Mouse (Mus musculus) heart, embryonic 12.5 days (tissue): Measurements from ENCODE around the gene Dhx8. TPM values are rescaled to one million over a fixed set of nuclear protein-coding genes. Genes with fewer than 3 reads are reported as not detected.

Source experiments
- ATAC-seq: fragments of 200-750 bp; cut with Nextera tagmentation; 2 replicates; pipeline ENCODE4 v1.8.0; 2017; ENCODE audit warnings: moderate TSS enrichment, moderate library complexity; ENCODE audit not compliant: insufficient number of reproducible peaks, low FRiP score
- H3K27ac ChIP-seq: fragments of 300-500 bp; sonication (generic); 2 replicates; pipeline ENCODE4 v1.5.1; 2016; ENCODE audit warnings: mild to moderate bottlenecking, moderate library complexity; ENCODE audit not compliant: poor library complexity, severe bottlenecking
- H3K27me3 ChIP-seq: fragments of 300-500 bp; sonication (generic); replicated peaks from 2 replicates; pipeline ENCODE4 v1.6.1; 2016; ENCODE audit warnings: mild to moderate bottlenecking, moderate library complexity
- H3K36me3 ChIP-seq: fragments of 300-500 bp; sonication (generic); 2 replicates; pipeline ENCODE4 v1.6.1; 2016; ENCODE audit warnings: mild to moderate bottlenecking, moderate library complexity
- H3K4me1 ChIP-seq: fragments of 300-500 bp; sonication (generic); replicated peaks from 2 replicates; pipeline ENCODE4 v1.6.1; 2016; ENCODE audit warnings: mild to moderate bottlenecking
- H3K4me2 ChIP-seq: fragments of 300-500 bp; sonication (generic); 2 replicates; pipeline ENCODE4 v1.6.1; 2016; ENCODE audit warnings: mild to moderate bottlenecking, moderate library complexity
- H3K4me3 ChIP-seq: fragments of 300-500 bp; sonication (generic); 2 replicates; pipeline ENCODE4 v1.5.1; 2016; ENCODE audit warnings: mild to moderate bottlenecking
- H3K9ac ChIP-seq: fragments of 300-500 bp; sonication (generic); 2 replicates; pipeline ENCODE4 v1.6.1; 2016; ENCODE audit warnings: mild to moderate bottlenecking, moderate library complexity
- H3K9me3 ChIP-seq: fragments of 300-500 bp; sonication (generic); replicated peaks from 2 replicates; pipeline ENCODE4 v1.6.1; 2016; ENCODE audit warnings: mild to moderate bottlenecking, moderate library complexity
- WGBS: fragments of 180-500 bp; shearing (Covaris S2); methylation state at CpG from one replicate; pipeline ENCODE4 v1.1.7; 2016; 5-methylcytosine and 5-hydroxymethylcytosine counted together
- polyA plus RNA-seq: library from polyadenylated mRNA; unstranded; fragments of >200 nt; fragmentation: Nextera tagmentation; extraction: Ambion mirVana; gene quantifications from 2 replicates; pipeline ENCODE4 v1.2.1, GENCODE M21; 2016

Dhx8 gene
- polyA plus RNA-seq, 1 experiment from 2014 or later: 25.8 TPM

GRCm38 (mm10) chr11:101805113-101805704 is 72.5 kb downstream of the Dhx8 start:
- Histone ChIP-seq H3K4me2 (no peak overlapping the region), H3K9me3 (no peaks in the 10 kb centered on the region), H3K36me3 (no peaks in the 10 kb centered on the region), H3K9ac (no peak overlapping the region), H3K4me3 (no peak overlapping the region), H3K27ac (no peak overlapping the region), H3K27me3 (peaks cover 15% of the 10 kb centered on the region; the same call in 1 of the 2 replicates), H3K4me1 (peaks cover 8% of the 10 kb centered on the region)
- ATAC-seq: no peak
- 84% methylated on average over 8 of the region's 8 CpGs for WGBS

DNA sequence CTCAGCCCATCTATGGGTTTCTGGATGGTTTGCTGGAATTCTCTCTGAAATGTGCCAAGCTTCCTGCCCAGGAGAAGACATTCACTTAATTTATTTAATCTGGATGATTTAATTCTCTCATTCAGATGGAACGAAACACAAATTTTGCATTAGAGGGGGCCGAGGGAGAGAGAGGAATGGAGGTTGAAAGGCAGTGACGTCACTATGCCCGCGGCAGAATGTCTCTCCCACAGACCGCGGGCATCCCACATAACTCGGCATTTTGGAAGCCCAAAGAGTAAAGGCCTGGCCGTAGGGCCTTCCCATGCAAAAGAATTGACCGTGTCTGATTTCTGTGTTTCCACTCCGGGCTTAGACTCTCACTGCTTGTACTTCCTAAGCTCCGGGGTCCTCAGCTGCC is 74.0 kb downstream of the Dhx8 start:
- Histone ChIP-seq H3K27me3 (peaks cover 24% of the 10 kb centered on the region), H3K4me2 (no peak overlapping the region; the same call in 1 of the 2 replicates), H3K27ac (no peak overlapping the region), H3K9ac (no peak overlapping the region), H3K4me3 (no peak overlapping the region), H3K36me3 (no peaks in the 10 kb centered on the region), H3K9me3 (peaks cover 3% of the 10 kb centered on the region; the same call in 1 of the 2 replicates), H3K4me1 (peaks cover 5% of the 10 kb centered on the region)
- ATAC-seq: no peak
- 54% methylated on average over 12 of the region's 12 CpGs for WGBS

DNA sequence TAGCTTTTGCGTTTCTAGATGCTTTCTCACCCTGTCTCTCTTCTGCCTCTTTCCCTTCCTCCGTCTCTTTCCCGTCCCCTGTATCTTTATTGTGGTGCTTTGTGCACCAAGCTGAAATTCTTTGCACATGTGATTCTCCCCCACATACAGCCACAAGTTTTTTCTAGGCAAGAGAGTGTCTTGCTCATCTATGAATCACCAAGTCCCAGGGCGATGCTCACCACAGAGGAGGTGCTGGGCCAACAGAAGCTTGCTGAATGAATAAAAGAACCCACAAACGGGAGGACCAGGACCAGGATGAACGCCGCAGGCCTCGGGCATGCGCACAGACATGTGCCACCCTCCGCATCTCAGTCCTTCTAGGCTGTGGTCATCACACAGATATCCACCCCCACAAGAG is 74.5 kb downstream of the Dhx8 start:
- Histone ChIP-seq H3K9ac (no peak overlapping the region), H3K27ac (no peak overlapping the region), H3K4me2 (no peak overlapping the region), H3K36me3 (no peaks in the 10 kb centered on the region), H3K4me3 (no peak overlapping the region), H3K9me3 (peaks cover 4% of the 10 kb centered on the region; the same call in 1 of the 2 replicates), H3K4me1 (no peaks in the 10 kb centered on the region; the same call in 1 of the 2 replicates), H3K27me3 (peaks cover 24% of the 10 kb centered on the region)
- WGBS: 83% methylated on average over 10 of the region's 10 CpGs
- ATAC-seq: no peak

- Histone ChIP-seq H3K4me3 (no peak overlapping the region), H3K9ac (no peak overlapping the region), H3K27ac (no peak overlapping the region), H3K36me3 (no peaks in the 10 kb centered on the region), H3K4me2 (no peak overlapping the region), H3K9me3 (peaks cover 4% of the 10 kb centered on the region; the same call in 1 of the 2 replicates), H3K27me3 (peaks cover 24% of the 10 kb centered on the region), H3K4me1 (peaks cover 2% of the 10 kb centered on the region)
- 45% methylated on average over 15 of the region's 15 CpGs for WGBS
- ATAC-seq: no peak
Measured at GRCm38 (mm10) chr11:101809060-101809828, 76.5 kb downstream of the Dhx8 start.

DNA sequence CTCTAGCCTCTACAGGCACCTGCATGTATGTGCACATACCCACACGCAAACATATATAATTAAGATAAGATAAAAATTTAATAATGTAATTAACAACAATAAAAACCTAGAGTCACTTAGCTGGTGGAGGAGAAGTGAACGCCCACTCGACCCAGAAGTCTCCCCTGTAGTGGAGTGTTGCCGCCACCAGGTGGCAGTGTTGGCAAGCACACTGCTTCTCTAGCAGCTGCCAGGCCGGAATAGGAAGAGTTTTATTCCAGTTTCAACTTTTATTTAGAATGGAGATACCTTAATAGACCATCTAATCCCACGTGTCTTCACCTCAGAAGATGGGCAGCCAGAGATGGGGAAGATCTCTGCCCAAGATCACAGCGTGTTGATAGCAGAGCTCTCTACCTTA is 80.5 kb downstream of the Dhx8 start:
- Histone ChIP-seq H3K27ac (no peak overlapping the region), H3K9ac (no peak overlapping the region), H3K9me3 (peaks cover 4% of the 10 kb centered on the region; the same call in 1 of the 2 replicates), H3K4me3 (no peak overlapping the region), H3K4me2 (no peak overlapping the region), H3K4me1 (peaks cover 19% of the 10 kb centered on the region), H3K36me3 (no peaks in the 10 kb centered on the region), H3K27me3 (peaks cover 16% of the 10 kb centered on the region)
- ATAC-seq: no peak
- WGBS: 2% methylated on average over 7 of the region's 7 CpGs

DNA sequence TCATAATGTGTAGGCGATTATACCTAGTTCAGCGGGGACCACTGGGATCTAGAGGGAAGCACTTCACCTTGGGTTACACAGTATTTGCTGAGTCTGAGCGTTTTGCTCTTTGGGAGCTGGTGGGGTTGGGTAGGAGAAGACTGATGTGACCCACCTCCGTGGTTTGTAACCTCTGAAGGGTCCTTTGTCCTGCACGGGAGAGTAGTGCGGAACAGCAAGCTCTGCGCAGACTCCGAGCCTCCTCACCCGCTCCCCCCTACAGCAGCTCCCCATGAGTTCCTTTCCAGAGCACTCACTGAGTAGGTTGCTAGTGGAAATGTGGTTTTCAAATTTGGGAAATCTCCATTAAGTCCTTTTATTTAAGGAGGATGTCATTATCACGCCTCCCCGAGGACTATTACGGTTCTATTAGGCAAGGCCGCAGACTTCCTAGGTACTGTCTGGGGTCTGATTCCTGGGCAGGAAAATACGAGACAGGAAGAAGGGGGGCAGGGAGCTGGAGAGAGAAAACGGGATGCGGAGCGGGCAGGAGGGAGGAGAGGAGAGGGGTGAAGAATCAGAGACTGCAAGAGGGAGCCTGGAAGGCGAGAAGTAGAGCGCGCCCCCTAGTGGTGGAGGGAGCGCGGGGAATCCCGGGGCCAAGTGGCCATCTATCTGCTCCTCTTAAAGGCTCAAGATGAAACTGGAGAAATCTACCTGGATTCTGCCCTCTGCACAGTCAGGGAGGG is 81.8 kb downstream of the Dhx8 start:
- WGBS: 17% methylated on average over 23 of the region's 23 CpGs
- H3K27ac ChIP-seq: 0 out of 2 replicates have a peak overlapping the region, but pooled peaks have one; percentile 22

GRCm38 (mm10) chr11:101815103-101816085 is 82.7 kb downstream of the Dhx8 start:
- Histone ChIP-seq H3K36me3 (no peaks in the 10 kb centered on the region), H3K9ac (no peak overlapping the region), H3K27me3 (peaks cover 7% of the 10 kb centered on the region), H3K9me3 (peaks cover 10% of the 10 kb centered on the region), H3K27ac (peak overlapping the region; percentile 12; the same call in 1 of the 2 replicates), H3K4me3 (no peak overlapping the region), H3K4me2 (peak overlapping the region; percentile 61), H3K4me1 (peaks cover 21% of the 10 kb centered on the region)
- 18% methylated on average over 22 of the region's 22 CpGs for WGBS
- 0 out of 2 replicates have a peak, but pooled peaks have one; percentile 23 for ATAC-seq

More for the DNA sequence above, 81.8 kb downstream of the Dhx8 start:
- Histone ChIP-seq H3K9ac (peak overlapping the region; percentile 58), H3K9me3 (peaks cover 6% of the 10 kb centered on the region; the same call in 1 of the 2 replicates), H3K36me3 (no peaks in the 10 kb centered on the region), H3K4me2 (peak overlapping the region; percentile 61), H3K27me3 (peaks cover 15% of the 10 kb centered on the region), H3K4me3 (peak overlapping the region; percentile 35), H3K4me1 (peaks cover 19% of the 10 kb centered on the region)
- peak; percentile 43; the same call in 1 of the 2 replicates for ATAC-seq

Other genes with a start within 250 kb of the Dhx8 start
- 10.4 and 13.3 TPM in 2 replicates for gene Brca1, start 181.0 kb upstream of the Dhx8 start, polyA plus RNA-seq
- 77.7 and 78.7 TPM in 2 replicates for gene Nbr1, start 180.8 kb upstream of the Dhx8 start, polyA plus RNA-seq
- gene Tmem106a, start 150.7 kb upstream of the Dhx8 start, polyA plus RNA-seq: 4.0 and 4.5 TPM in 2 replicates
- not detected in 2 replicates for gene Gm11634, start 133.7 kb upstream of the Dhx8 start, polyA plus RNA-seq
- 28.3 and 36.2 TPM in 2 replicates for gene Rdm1, start 105.7 kb upstream of the Dhx8 start, polyA plus RNA-seq
- 10.0 and 10.3 TPM in 2 replicates for gene Arl4d, start 67.4 kb upstream of the Dhx8 start, polyA plus RNA-seq
- 10.0 and 10.3 TPM in 2 replicates for gene Etv4, start 52.5 kb downstream of the Dhx8 start, polyA plus RNA-seq
- 22.7 and 24.1 TPM in 2 replicates for gene Meox1, start 161.5 kb downstream of the Dhx8 start, polyA plus RNA-seq
- gene Sost, start 234.1 kb downstream of the Dhx8 start, polyA plus RNA-seq: 0.77 and 1.6 TPM in 2 replicates